Mouse (Mus musculus): Measurements from ENCODE around the gene Unkl. TPM values are rescaled to one million over a fixed set of nuclear protein-coding genes. Genes with fewer than 3 reads are reported as not detected.
A peak's percentile ranks its signal among the peaks of the same experiment; 100 is the strongest.
"Not testable (repeated sequence)": the region's sequence is repeated elsewhere in the genome, so short reads cannot be mapped to it uniquely, and the experiment has no call there.

Unkl gene
- total RNA-seq, 1 experiment = 14.8 TPM

GRCm38 (mm10) chr17:25222951-25223601 lies 34.9 kb downstream of the Unkl start:
- peak overlapping the region; percentile 23 to 40 for H3K4me3 ChIP-seq (ENCODE audit: insufficient read depth in 1 of 2, low read depth in 1 of 2, low read length in 2 of 2, poor library complexity in 1 of 2, severe bottlenecking in 1 of 2)
- peak overlapping the region; percentile 55 for H3K9ac ChIP-seq (ENCODE audit: insufficient read depth, low read depth, low read length, poor library complexity, severe bottlenecking)
- no peak overlapping the region for H3K27ac ChIP-seq (ENCODE audit: insufficient read depth, low read depth, low read length, poor library complexity, severe bottlenecking)
- peaks cover 2 to 8% of the 10 kb centered on the region in 2 experiments; a peak in 1 of 4 replicates for H3K4me1 ChIP-seq (ENCODE audit: control insufficient read depth in 2 of 2, insufficient read depth in 2 of 2, low read length in 2 of 2, poor library complexity in 1 of 2)
- peaks cover 7% of the 10 kb centered on the region; the same call in 1 of the 2 replicates for H3K36me3 ChIP-seq (ENCODE audit: control insufficient read depth, insufficient read depth, low read length, poor library complexity, severe bottlenecking)
- DNase-seq (ENCODE audit: low read depth, low spot score) = no peak
- no peaks in the 10 kb centered on the region for H3K9me3 ChIP-seq (ENCODE audit: control insufficient read depth, insufficient read depth, low read depth, low read length)
- TF ChIP-seq ZNF384 (IDR thresholded peaks at IDR 0.05; ENCODE audit: low read depth, low read length) (no peak), CHD2 (IDR thresholded peaks at IDR 0.05; ENCODE audit: low read depth, low read length) (no peak), ZC3H11A (IDR thresholded peaks at IDR 0.05; ENCODE audit: borderline replicate concordance, low read depth, low read length) (no peak), MAFK (IDR thresholded peaks at IDR 0.05; ENCODE audit: insufficient read depth, low read depth, low read length) (no peak), HCFC1 (IDR thresholded peaks at IDR 0.05; ENCODE audit: borderline replicate concordance, insufficient read depth, low read length) (no peak)
- in situ Hi-C loops (cut with MboI; ENCODE audit: low sequenced_read_pairs in 2 of 2, unreplicated experiment in 2 of 2) = no loop called here

DNA sequence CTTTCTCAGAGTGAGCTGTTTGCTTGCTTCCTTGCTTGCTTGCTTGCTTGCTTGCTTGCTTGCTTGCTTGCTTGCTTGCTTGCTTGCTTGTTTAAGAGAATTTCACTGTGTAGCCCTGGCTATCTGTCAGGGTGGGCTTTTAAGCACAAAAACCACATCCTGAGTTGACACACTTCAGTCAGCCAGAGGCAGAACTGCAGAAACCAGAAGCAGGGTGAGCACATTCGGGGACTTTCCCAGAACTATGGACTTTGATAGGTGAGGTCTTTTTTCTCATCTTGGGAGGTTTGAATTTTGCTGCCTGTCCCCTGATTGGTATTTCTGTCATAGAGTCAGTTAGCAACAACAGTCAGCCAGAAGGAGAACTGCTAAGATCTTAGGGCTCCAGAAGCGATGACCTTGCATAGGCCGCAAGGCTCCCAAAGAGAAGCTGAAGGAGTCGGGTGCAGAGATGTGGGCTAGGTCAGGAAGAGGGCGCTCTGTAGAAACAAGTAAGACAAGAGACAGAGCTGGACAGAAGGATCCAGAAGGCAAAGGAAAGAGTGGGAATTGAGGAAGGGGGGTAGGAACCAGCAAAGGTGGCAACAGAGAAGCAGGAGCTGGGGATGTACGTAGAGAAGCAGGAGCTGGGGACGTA lies 36.5 kb downstream of the Unkl start:
- in situ Hi-C loops (cut with MboI; ENCODE audit: low sequenced_read_pairs in 2 of 2, unreplicated experiment in 2 of 2) = no loop called here
- no peak for TF ChIP-seq MAFK (IDR thresholded peaks at IDR 0.05; ENCODE audit: insufficient read depth, low read depth, low read length)
- TF ChIP-seq ZC3H11A (IDR thresholded peaks at IDR 0.05; ENCODE audit: borderline replicate concordance, low read depth, low read length) = no peak
- TF ChIP-seq CHD2 (IDR thresholded peaks at IDR 0.05; ENCODE audit: low read depth, low read length) = no peak
- TF ChIP-seq ZNF384 (IDR thresholded peaks at IDR 0.05; ENCODE audit: low read depth, low read length) = no peak
- TF ChIP-seq HCFC1 (IDR thresholded peaks at IDR 0.05; ENCODE audit: borderline replicate concordance, insufficient read depth, low read length) = no peak
- Histone ChIP-seq H3K9me3 (ENCODE audit: control insufficient read depth, insufficient read depth, low read depth, low read length) (no peaks in the 10 kb centered on the region), H3K27ac (ENCODE audit: insufficient read depth, low read depth, low read length, poor library complexity, severe bottlenecking) (no peak overlapping the region), H3K4me1 (ENCODE audit: control insufficient read depth in 2 of 2, insufficient read depth in 2 of 2, low read length in 2 of 2, poor library complexity in 1 of 2) (peaks cover 2 to 8% of the 10 kb centered on the region in 2 experiments; a peak in 1 of 4 replicates), H3K9ac (ENCODE audit: insufficient read depth, low read depth, low read length, poor library complexity, severe bottlenecking) (no peak overlapping the region), H3K4me3 (ENCODE audit: insufficient read depth in 1 of 2, low read depth in 1 of 2, low read length in 2 of 2, poor library complexity in 1 of 2, severe bottlenecking in 1 of 2) (no peak overlapping the region), H3K36me3 (ENCODE audit: control insufficient read depth, insufficient read depth, low read length, poor library complexity, severe bottlenecking) (peaks cover 11% of the 10 kb centered on the region; the same call in 1 of the 2 replicates)
- DNase-seq (ENCODE audit: low read depth, low spot score) = no peak

DNA sequence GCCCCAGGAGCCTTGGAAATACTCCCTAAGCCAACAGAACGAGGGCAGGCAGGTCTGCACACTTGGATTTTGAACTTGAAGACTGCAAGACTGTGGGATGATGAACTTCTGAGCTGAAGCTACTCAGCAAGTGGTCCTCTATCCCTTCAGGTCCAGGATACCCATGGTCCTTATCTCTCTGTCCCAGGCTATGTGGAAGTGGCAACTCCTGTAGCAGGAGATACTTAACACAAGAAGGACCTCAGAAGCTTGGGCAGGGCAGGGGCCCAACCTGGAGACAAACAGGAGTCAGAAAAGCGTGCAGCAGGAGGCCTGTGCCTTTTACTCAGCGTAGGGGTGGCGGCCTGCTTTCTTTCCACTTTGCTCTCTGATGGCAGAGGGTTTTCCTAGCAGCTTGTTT lies 37.5 kb downstream of the Unkl start:
- Histone ChIP-seq H3K9ac (ENCODE audit: insufficient read depth, low read depth, low read length, poor library complexity, severe bottlenecking) (no peak overlapping the region), H3K36me3 (ENCODE audit: control insufficient read depth, insufficient read depth, low read length, poor library complexity, severe bottlenecking) (peaks cover 16% of the 10 kb centered on the region), H3K4me1 (ENCODE audit: control insufficient read depth in 2 of 2, insufficient read depth in 2 of 2, low read length in 2 of 2, poor library complexity in 1 of 2) (peaks cover 2 to 8% of the 10 kb centered on the region in 2 experiments; a peak in 1 of 4 replicates), H3K27ac (ENCODE audit: insufficient read depth, low read depth, low read length, poor library complexity, severe bottlenecking) (no peak overlapping the region), H3K4me3 (ENCODE audit: insufficient read depth in 1 of 2, low read depth in 1 of 2, low read length in 2 of 2, poor library complexity in 1 of 2, severe bottlenecking in 1 of 2) (no peak overlapping the region), H3K9me3 (ENCODE audit: control insufficient read depth, insufficient read depth, low read depth, low read length) (no peaks in the 10 kb centered on the region)
- in situ Hi-C loops (cut with MboI; ENCODE audit: low sequenced_read_pairs in 2 of 2, unreplicated experiment in 2 of 2) = no loop called here
- no peak for DNase-seq (ENCODE audit: low read depth, low spot score)
- TF ChIP-seq MAFK (IDR thresholded peaks at IDR 0.05; ENCODE audit: insufficient read depth, low read depth, low read length) (no peak), ZC3H11A (IDR thresholded peaks at IDR 0.05; ENCODE audit: borderline replicate concordance, low read depth, low read length) (no peak), ZNF384 (IDR thresholded peaks at IDR 0.05; ENCODE audit: low read depth, low read length) (no peak), CHD2 (IDR thresholded peaks at IDR 0.05; ENCODE audit: low read depth, low read length) (no peak), HCFC1 (IDR thresholded peaks at IDR 0.05; ENCODE audit: borderline replicate concordance, insufficient read depth, low read length) (no peak)

DNA sequence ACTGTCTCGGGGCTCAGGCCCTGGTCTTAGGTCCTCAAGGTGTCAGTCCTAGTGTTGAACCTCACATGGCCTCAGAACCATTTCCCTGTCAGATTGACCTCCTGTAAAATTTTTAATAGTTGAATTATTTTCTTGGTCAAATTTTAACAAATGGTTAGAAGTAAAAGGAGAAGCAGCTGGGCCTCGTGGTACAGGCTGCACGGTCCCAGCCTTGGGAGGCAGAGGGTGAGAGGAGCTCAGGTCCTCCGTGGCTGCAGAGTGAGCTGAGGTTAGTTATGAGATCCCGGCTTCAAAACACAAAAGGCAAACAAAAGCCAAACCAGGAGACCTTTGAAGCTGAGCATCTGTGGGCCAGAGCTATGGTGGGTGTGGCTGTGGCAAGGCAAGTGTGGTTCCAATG lies 39.8 kb downstream of the Unkl start:
- Histone ChIP-seq H3K9ac (ENCODE audit: insufficient read depth, low read depth, low read length, poor library complexity, severe bottlenecking) (no peak overlapping the region), H3K4me1 (ENCODE audit: control insufficient read depth in 2 of 2, insufficient read depth in 2 of 2, low read length in 2 of 2, poor library complexity in 1 of 2) (peaks cover 0 to 4% of the 10 kb centered on the region in 2 experiments; a peak in 1 of 4 replicates), H3K36me3 (ENCODE audit: control insufficient read depth, insufficient read depth, low read length, poor library complexity, severe bottlenecking) (peaks cover 25% of the 10 kb centered on the region), H3K27ac (ENCODE audit: insufficient read depth, low read depth, low read length, poor library complexity, severe bottlenecking) (no peak overlapping the region), H3K9me3 (ENCODE audit: control insufficient read depth, insufficient read depth, low read depth, low read length) (no peaks in the 10 kb centered on the region), H3K4me3 (ENCODE audit: insufficient read depth in 1 of 2, low read depth in 1 of 2, low read length in 2 of 2, poor library complexity in 1 of 2, severe bottlenecking in 1 of 2) (no peak overlapping the region)
- no peak for TF ChIP-seq MAFK (IDR thresholded peaks at IDR 0.05; ENCODE audit: insufficient read depth, low read depth, low read length)
- no peak for DNase-seq (ENCODE audit: low read depth, low spot score)
- in situ Hi-C loops (cut with MboI; ENCODE audit: low sequenced_read_pairs in 2 of 2, unreplicated experiment in 2 of 2) = no loop called here

- in situ Hi-C loops (cut with MboI; ENCODE audit: low sequenced_read_pairs in 2 of 2, unreplicated experiment in 2 of 2) = not testable (repeated sequence)
Measured at GRCm38 (mm10) chr17:25230014-25230655, 41.9 kb downstream of the Unkl start.

More at GRCm38 (mm10) chr17:25230014-25230655, 41.9 kb downstream of the Unkl start:
- H3K9me3 ChIP-seq (ENCODE audit: control insufficient read depth, insufficient read depth, low read depth, low read length); H3K27ac ChIP-seq (ENCODE audit: insufficient read depth, low read depth, low read length, poor library complexity, severe bottlenecking); H3K4me1 ChIP-seq (ENCODE audit: control insufficient read depth in 2 of 2, insufficient read depth in 2 of 2, low read length in 2 of 2, poor library complexity in 1 of 2); H3K4me3 ChIP-seq (ENCODE audit: insufficient read depth in 1 of 2, low read depth in 1 of 2, low read length in 2 of 2, poor library complexity in 1 of 2, severe bottlenecking in 1 of 2); H3K9ac ChIP-seq (ENCODE audit: insufficient read depth, low read depth, low read length, poor library complexity, severe bottlenecking); DNase-seq (ENCODE audit: low read depth, low spot score): not testable (repeated sequence)
- H3K36me3 ChIP-seq (ENCODE audit: control insufficient read depth, insufficient read depth, low read length, poor library complexity, severe bottlenecking) = peaks cover 29% of the 10 kb centered on the region

Measured in ES-E14 (cell line).